Mouse (Mus musculus) layer of hippocampus, adult 11-12 months (tissue): Measurements from ENCODE around the gene Enc1.

Source experiments
- DNase-seq: peaks from one replicate; pipeline ENCODE4 v3.0.0; 2022; ENCODE audit warnings: low spot score

Enc1 gene

GRCm38 (mm10) chr13:97240965-97241786 is at the start of gene Enc1:
Gene Enc1, plus strand, starts transcription at chr13:97241105.
- DNase-seq: peak; percentile 91

GRCm38 (mm10) chr13:97192649-97193048 is 48.3 kb upstream of the Enc1 start:
- no peak for DNase-seq

GRCm38 (mm10) chr13:97193420-97193819 is 47.5 kb upstream of the Enc1 start:
- peak; percentile 78 for DNase-seq

DNA sequence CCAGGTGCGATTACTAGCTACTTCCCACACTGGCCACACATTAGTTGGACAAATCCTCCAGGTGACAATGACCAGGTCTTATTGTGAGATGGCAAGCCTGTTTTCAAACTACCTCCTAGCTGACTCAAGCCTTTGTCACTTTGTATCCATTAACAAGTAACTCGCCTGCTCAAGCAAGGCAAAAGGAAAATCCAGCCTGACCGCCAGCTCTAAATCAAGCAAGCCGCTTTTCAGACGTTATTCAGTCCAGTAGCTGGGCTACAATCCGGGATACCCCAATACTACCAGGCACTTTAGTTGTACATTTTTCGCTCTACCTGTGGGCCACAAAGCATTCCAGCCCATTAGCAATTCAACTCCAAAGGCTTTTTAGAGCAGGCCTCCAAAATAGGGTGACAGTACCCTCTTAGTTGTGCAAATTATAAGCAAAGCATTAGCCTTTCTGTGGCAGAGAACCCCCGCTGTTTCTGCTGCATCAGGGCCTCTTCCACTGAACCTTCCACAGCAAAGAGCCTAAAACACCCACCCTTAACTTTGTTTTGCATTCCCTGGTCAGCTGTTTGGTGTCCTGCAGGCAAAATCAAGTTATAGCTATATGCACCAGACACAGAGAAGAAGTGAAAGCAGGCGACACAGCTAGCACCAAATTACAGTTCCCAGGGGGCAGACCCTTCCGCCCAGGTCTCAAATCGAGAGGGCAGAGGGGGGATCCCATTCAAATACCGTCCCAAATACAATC is 44.5 kb upstream of the Enc1 start:
- DNase-seq: no peak

DNA sequence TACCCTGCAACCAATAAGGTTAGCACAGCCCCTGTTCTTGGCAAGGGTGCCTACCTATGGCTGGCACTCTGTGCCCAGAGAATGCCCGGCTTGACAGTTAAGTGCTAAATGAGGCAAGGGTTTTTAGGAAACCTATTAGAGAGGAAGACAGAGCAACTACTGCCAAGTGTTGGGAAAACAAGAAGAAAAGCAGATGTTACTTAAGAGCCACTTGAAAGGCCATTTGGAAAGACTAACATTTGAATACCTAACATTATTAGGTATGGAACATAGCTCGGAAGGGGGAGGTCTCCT is 44.0 kb upstream of the Enc1 start:
- no peak for DNase-seq

DNA sequence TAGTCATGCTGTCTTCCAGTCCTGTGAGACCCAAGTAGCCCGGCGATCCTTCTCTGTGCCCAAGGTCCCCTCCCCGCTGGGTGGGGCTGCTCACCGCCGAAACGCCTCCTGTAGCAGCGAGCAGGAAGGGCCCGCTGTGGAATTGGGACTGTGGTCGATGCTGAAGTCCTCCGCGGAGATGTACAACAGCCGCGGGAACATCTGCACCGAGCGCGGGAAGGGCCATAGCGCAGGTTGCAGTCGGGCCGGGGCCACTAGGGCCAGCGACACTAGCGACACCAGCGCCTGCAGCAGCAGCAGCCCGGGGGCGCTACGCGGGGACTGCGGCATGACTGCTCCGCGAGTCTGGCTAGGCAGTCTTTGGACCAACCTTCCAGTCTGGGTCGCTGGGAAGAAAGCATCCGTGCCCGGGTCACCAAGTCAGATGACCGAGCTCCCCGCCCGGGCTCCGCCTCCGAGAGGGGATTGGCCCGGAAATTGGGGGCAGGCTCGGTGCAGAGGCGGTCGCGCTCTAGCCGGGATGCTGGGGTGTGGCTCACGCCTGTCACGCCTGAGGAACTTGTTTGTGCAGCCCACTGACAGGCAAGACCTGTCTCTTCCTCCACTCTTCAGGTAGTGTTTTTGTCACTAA is 42.9 kb upstream of the Enc1 start, which contains the start of gene Hexb:
Hexb (minus strand) TSS at position 426 of the 631 bp plus-strand sequence.
- peak; percentile 91 for DNase-seq

DNA sequence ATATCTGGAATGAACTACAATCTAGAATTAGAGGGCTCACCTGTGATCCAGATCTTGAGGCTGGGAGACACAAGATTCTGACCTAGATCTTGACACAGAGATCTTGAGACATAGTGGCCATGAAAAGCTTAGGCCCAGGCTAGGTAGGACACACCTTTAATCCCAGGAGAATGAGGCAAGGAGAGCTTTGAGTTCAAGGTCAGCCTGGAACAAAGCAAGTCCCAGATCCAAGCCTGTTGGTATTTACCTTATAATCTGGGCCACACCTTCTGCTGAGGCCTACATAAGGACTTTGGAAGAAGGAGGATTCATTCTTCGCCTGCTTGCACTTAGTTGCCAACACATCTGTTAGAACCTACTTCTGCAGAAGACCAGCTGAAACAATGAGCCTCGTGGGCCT is 41.8 kb upstream of the Enc1 start:
- DNase-seq: no peak

DNA sequence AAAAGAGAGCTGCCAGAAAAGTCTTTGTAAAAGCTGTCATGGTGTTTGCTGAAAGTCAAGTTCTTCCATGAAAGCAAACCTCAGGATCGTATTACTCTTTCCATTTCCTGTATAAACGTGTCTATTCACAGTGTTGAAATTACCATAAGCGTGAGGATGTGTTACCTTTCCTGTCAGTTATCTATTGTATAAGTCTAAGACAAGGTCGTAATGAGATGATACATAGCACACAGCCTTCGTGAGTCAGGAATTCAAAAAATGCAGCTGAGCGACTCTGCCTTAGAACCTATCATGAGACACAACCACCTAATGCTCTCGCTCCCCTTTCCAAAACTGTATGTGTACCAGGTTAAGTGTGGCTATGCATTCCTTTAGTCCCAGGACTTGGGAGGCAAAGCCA is 39.8 kb upstream of the Enc1 start:
- DNase-seq: no peak

GRCm38 (mm10) chr13:97201896-97202295 is 39.0 kb upstream of the Enc1 start:
- no peak for DNase-seq

DNA sequence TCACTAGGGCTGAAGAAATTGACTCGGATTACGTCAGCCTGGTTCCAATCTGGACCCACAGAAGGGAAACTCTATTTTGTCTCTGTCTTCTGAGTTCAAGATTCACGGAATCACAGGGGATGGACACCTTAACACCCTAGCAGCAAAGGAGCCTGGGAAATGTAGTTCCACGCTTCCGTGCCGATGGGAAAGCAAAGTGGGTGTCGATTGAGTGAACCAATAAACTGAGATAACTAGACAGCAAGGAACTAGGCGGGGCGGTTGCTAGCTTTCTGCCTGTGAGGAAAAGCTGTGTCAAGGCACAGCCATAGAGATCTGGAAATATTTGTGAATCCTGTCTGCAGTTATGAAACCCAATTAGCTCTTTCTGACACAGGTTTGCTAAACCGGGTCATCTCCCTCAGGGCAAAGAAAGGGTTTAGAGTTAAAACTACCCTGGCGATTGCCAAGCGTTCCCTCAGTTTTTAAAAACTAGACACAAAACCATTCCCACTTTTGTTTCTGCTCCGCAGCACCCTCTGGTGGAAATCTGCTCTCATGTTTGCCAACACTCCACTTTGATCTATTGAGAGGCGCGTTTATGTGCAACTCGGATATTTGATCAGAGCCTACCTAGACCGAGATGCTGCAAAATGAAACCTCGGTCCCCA is 35.7 kb upstream of the Enc1 start:
- DNase-seq: peak; percentile 89

- no peak for DNase-seq
Observed at GRCm38 (mm10) chr13:97206046-97206445, 34.9 kb upstream of the Enc1 start.

DNA sequence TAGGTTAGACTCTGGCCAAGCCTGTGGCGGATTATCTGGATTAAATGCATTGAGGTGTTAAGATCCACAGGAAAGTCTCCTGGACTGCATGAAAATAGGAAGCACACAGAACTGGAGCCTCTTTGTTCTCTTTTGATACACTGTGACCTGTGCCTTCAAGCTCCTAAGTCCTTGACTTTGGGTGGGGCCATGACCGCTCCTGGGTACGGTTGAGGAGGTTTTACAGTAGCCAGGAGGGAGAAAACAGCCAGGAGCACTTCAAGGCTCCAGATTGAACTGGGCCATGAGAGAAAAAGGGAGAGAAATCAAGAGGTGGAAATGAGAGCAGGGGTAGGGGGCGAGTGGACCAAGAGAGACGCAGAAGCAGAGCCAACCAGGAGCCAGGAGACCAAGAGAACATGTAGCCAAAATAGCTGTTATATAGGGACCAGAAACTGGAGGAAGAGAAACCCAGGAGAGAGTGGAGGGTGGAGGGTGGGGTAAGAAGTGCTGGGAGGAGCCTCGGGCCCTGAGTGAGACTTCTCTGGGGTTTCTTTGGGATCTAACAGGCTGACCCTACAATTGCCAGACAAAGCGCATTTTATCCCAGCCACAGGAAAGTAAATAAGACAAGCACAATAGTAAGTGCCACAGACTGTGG is 33.3 kb upstream of the Enc1 start:
- DNase-seq: no peak

DNA sequence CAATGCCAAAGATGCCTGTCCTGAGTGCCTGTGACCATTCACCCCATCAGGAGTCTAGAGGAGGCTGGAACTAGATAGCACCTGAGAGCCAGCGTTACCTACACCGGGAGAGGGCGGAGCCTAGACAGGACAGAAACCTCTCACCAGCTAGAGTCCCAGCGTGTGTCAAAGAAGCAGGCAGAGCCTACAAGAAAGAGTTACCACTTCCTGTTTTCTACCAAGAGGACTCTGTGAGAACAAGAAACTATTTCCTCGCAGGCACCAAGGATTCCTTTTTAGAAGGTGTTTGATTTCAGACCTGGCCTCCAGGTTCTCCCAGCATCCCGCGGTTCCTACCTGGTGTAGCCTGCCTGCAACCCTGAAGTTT is 32.8 kb upstream of the Enc1 start:
- DNase-seq: no peak

GRCm38 (mm10) chr13:97208500-97209010 is 32.4 kb upstream of the Enc1 start:
- no peak for DNase-seq

- DNase-seq: no peak
Observed at GRCm38 (mm10) chr13:97214583-97215268, 26.2 kb upstream of the Enc1 start.

GRCm38 (mm10) chr13:97215563-97215962 is 25.3 kb upstream of the Enc1 start:
- no peak for DNase-seq

- no peak for DNase-seq
Observed at GRCm38 (mm10) chr13:97216196-97216595, 24.7 kb upstream of the Enc1 start.

DNA sequence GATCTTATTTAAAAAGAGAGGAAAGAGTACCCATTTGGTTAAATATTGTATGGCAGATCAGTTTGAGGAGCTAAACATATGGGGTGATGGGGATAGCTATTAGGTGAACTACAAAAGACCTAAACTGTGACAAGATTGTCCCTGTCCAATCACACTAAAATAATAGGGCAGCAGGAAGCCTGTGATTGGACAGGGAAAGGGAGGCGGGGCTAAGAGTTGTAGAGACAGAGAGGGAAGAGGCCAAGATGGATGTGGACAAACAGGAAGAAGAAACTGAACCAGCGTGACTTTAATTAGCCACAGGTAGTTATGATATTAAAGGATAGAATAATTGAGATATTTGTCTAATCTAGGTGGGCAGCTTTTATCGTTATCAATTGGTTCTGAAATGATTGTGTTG is 20.9 kb upstream of the Enc1 start:
- DNase-seq: no peak

DNA sequence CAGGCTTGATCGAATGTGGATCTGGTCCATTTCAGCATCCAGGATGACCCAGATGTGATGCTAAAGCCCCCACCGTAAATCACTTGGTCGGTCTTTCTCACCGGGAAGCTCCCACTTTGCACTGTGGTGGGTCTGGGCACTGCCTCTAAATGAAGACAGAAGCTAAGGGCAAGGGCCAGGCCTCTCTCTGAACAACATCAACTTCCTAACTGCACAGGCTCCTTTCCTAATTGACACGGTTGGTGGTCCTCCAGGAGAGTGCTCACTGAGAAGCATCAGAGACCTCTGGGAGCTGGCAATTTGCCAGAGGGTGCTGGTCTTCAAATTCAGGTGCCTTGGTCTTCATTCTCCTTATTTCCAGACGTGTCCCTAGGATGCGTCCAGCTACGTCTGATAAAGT is 17.0 kb upstream of the Enc1 start:
- no peak for DNase-seq

DNA sequence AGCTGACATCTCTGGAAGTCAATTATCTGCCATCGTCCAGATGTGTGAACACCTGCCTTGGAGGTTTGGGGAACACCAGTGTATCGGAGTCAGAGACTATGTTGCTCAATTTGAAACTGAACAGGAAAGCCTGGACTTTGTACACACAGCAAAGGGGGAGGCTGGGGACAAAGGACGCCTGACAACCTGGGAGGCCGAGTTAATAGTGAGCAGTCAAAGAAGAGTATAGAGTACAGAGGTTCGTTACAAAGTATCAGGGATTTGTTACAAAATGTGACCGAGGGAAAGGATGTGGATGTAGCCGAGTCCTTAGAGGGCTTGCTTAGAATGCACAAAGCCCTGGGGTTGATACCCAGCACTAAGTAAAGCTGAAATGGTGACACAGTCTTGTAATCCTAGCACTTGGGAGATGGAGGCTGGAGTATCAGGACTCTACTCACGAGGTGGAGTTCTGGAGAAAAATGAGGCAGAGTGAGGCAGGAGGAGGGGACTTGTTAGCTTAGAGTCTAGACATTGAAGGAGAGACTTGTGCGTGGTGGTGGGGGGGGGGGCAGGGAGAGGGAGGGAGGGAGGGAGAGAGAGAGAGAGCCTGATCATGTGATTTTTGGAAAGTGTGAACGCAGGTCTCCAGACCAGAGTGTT is 16.4 kb upstream of the Enc1 start:
- DNase-seq: no peak

GRCm38 (mm10) chr13:97225130-97225529 is 15.8 kb upstream of the Enc1 start:
- no peak for DNase-seq
